Mouse (Mus musculus) heart, postnatal 0 days (tissue): ENCODE results near the gene Rrnad1.

ENCODE experiments used
- CTCF ChIP-seq: IDR thresholded peaks from 2 replicates; pipeline ENCODE4 v1.5.1; 2016; ENCODE audit warnings: antibody characterized with exemption, control low read depth, low read depth
- EP300 ChIP-seq: IDR thresholded peaks from 2 replicates; pipeline ENCODE4 v1.6.1; 2016; ENCODE audit warnings: antibody characterized with exemption, low read depth

DNA sequence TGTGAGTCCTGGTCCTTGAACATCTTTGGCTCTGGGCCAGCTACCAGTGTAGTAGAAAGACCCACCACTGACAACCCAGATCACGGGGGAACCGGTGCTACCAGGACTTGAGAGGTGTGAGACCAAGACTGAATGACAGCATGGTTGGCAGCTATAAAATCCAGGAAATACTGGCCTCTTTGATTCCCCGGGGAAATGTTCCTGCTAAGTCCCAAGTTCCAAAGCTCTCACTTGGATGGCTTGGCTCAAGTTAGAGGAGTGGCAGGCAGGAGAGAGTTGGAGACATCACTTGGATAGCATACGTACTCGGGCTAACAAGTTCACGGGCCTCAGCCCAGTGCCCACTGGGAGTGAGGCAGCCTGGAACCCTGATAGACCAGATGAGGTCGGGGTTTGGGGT lies 13.1 kb upstream of the Rrnad1 start:
- TF ChIP-seq EP300 (no peak), CTCF (no peak)
